Mouse (Mus musculus): ENCODE measurements around the gene Atg16l1. TPM values are rescaled to one million over a fixed set of nuclear protein-coding genes. Genes with fewer than 3 reads are reported as not detected.
A peak's percentile ranks its signal among the peaks of the same experiment; 100 is the strongest.

The Atg16l1 gene
- total and polyA plus RNA-seq, 2 experiments from 2014 or later, result 19.6 to 37.1 TPM

GRCm38 (mm10) chr1:87730271-87730670, 25.4 kb upstream of the Atg16l1 start:
- Histone ChIP-seq H3K27me3 (ENCODE audit: control insufficient read depth, insufficient read depth, low read length) (no peaks in the 10 kb centered on the region), H3K27ac (ENCODE audit: low read depth) (no peak overlapping the region), H3K4me1 (ENCODE audit: control insufficient read depth, insufficient read depth) (no peaks in the 10 kb centered on the region), H3K36me3 (replicated peaks; ENCODE audit: control insufficient read depth, insufficient read depth, low read length) (no peaks in the 10 kb centered on the region), H3K4me3 (ENCODE audit: low read depth, low read length) (no peak overlapping the region), H3K9ac (replicated peaks; ENCODE audit: low read depth, low read length) (no peak overlapping the region), H3K9me3 (replicated peaks; ENCODE audit: control insufficient read depth, low read length) (no peaks in the 10 kb centered on the region), H3K4me2 (ENCODE audit: low read depth, low read length) (no peak overlapping the region)
- 73% methylated on average over 7 of the region's 7 CpGs for WGBS
- TF ChIP-seq CTCF (IDR thresholded peaks at IDR 0.05; ENCODE audit: low read depth) (no peak), EP300 (IDR thresholded peaks at IDR 0.05; ENCODE audit: low read depth) (no peak)
- ATAC-seq (ENCODE audit: insufficient read depth, low read depth), result no peak
- no peak for DNase-seq (ENCODE audit: low spot score)

- Histone ChIP-seq H3K36me3 (replicated peaks; ENCODE audit: control insufficient read depth, insufficient read depth, low read length) (no peaks in the 10 kb centered on the region), H3K27ac (ENCODE audit: low read depth) (no peak overlapping the region), H3K4me1 (ENCODE audit: control insufficient read depth, insufficient read depth) (no peaks in the 10 kb centered on the region), H3K9me3 (replicated peaks; ENCODE audit: control insufficient read depth, low read length) (no peaks in the 10 kb centered on the region), H3K4me2 (ENCODE audit: low read depth, low read length) (no peak overlapping the region), H3K9ac (replicated peaks; ENCODE audit: low read depth, low read length) (no peak overlapping the region), H3K4me3 (ENCODE audit: low read depth, low read length) (no peak overlapping the region), H3K27me3 (ENCODE audit: control insufficient read depth, insufficient read depth, low read length) (no peaks in the 10 kb centered on the region)
- DNase-seq (ENCODE audit: low spot score), result no peak
- TF ChIP-seq EP300 (IDR thresholded peaks at IDR 0.05; ENCODE audit: low read depth), result no peak
- no peak for TF ChIP-seq CTCF (IDR thresholded peaks at IDR 0.05; ENCODE audit: low read depth)
- WGBS, result 69% methylated on average over 5 of the region's 5 CpGs
- no peak for ATAC-seq (ENCODE audit: insufficient read depth, low read depth)
Observed at GRCm38 (mm10) chr1:87733212-87733611, 22.5 kb upstream of the Atg16l1 start.

GRCm38 (mm10) chr1:87734153-87734552, 21.5 kb upstream of the Atg16l1 start:
- Histone ChIP-seq H3K4me3 (ENCODE audit: low read depth, low read length) (no peak overlapping the region), H3K9me3 (replicated peaks; ENCODE audit: control insufficient read depth, low read length) (no peaks in the 10 kb centered on the region), H3K27me3 (ENCODE audit: control insufficient read depth, insufficient read depth, low read length) (no peaks in the 10 kb centered on the region), H3K27ac (ENCODE audit: low read depth) (no peak overlapping the region), H3K4me2 (ENCODE audit: low read depth, low read length) (no peak overlapping the region), H3K4me1 (ENCODE audit: control insufficient read depth, insufficient read depth) (no peaks in the 10 kb centered on the region), H3K36me3 (replicated peaks; ENCODE audit: control insufficient read depth, insufficient read depth, low read length) (no peaks in the 10 kb centered on the region), H3K9ac (replicated peaks; ENCODE audit: low read depth, low read length) (no peak overlapping the region)
- 66% methylated on average over 3 of the region's 3 CpGs for WGBS
- DNase-seq (ENCODE audit: low spot score) (no peak), ATAC-seq (ENCODE audit: insufficient read depth, low read depth) (no peak)
- no peak for TF ChIP-seq EP300 (IDR thresholded peaks at IDR 0.05; ENCODE audit: low read depth)
- TF ChIP-seq CTCF (IDR thresholded peaks at IDR 0.05; ENCODE audit: low read depth), result no peak

- DNase-seq (ENCODE audit: low spot score) (peak; percentile 63), ATAC-seq (ENCODE audit: insufficient read depth, low read depth) (peak; percentile 64; the same call in 1 of the 2 replicates)
- no peak overlapping the region for H3K9ac ChIP-seq (replicated peaks; ENCODE audit: low read depth, low read length)
- 38% methylated on average over 6 of the region's 6 CpGs for WGBS
- no peaks in the 10 kb centered on the region for H3K4me1 ChIP-seq (ENCODE audit: control insufficient read depth, insufficient read depth)
- TF ChIP-seq EP300 (IDR thresholded peaks at IDR 0.05; ENCODE audit: low read depth) (no peak), CTCF (IDR thresholded peaks at IDR 0.05; ENCODE audit: low read depth) (peak; percentile 52)
- no peaks in the 10 kb centered on the region for H3K9me3 ChIP-seq (replicated peaks; ENCODE audit: control insufficient read depth, low read length)
- no peaks in the 10 kb centered on the region for H3K27me3 ChIP-seq (ENCODE audit: control insufficient read depth, insufficient read depth, low read length)
- no peak overlapping the region for H3K4me3 ChIP-seq (ENCODE audit: low read depth, low read length)
- no peaks in the 10 kb centered on the region for H3K36me3 ChIP-seq (replicated peaks; ENCODE audit: control insufficient read depth, insufficient read depth, low read length)
- no peak overlapping the region for H3K4me2 ChIP-seq (ENCODE audit: low read depth, low read length)
- H3K27ac ChIP-seq (ENCODE audit: low read depth), result no peak overlapping the region
Observed at GRCm38 (mm10) chr1:87740584-87741290, 14.9 kb upstream of the Atg16l1 start.

GRCm38 (mm10) chr1:87749360-87749973, 6.2 kb upstream of the Atg16l1 start:
- DNase-seq (ENCODE audit: low spot score) (no peak), ATAC-seq (ENCODE audit: insufficient read depth, low read depth) (no peak)
- Histone ChIP-seq H3K9ac (replicated peaks; ENCODE audit: low read depth, low read length) (no peak overlapping the region), H3K9me3 (replicated peaks; ENCODE audit: control insufficient read depth, low read length) (no peaks in the 10 kb centered on the region), H3K4me1 (ENCODE audit: control insufficient read depth, insufficient read depth) (no peaks in the 10 kb centered on the region), H3K27me3 (ENCODE audit: control insufficient read depth, insufficient read depth, low read length) (no peaks in the 10 kb centered on the region), H3K4me3 (ENCODE audit: low read depth, low read length) (no peak overlapping the region), H3K27ac (ENCODE audit: low read depth) (no peak overlapping the region), H3K36me3 (replicated peaks; ENCODE audit: control insufficient read depth, insufficient read depth, low read length) (no peaks in the 10 kb centered on the region), H3K4me2 (ENCODE audit: low read depth, low read length) (no peak overlapping the region)
- TF ChIP-seq CTCF (IDR thresholded peaks at IDR 0.05; ENCODE audit: low read depth) (no peak), EP300 (IDR thresholded peaks at IDR 0.05; ENCODE audit: low read depth) (no peak)
